Mouse (Mus musculus) embryo, embryonic 11 days (tissue): ENCODE results near the gene Ikzf4.
"Not testable (repeated sequence)": the region's sequence is repeated elsewhere in the genome, so short reads cannot be mapped to it uniquely, and the experiment has no call there.

Experiments used
- DNase-seq: peaks from one replicate; pipeline ENCODE4 v3.0.0-alpha.2; 2015

Ikzf4 gene

GRCm38 (mm10) chr10:128639999-128640398 lies 5.8 kb downstream of the Ikzf4 start:
- no peak for DNase-seq

DNA sequence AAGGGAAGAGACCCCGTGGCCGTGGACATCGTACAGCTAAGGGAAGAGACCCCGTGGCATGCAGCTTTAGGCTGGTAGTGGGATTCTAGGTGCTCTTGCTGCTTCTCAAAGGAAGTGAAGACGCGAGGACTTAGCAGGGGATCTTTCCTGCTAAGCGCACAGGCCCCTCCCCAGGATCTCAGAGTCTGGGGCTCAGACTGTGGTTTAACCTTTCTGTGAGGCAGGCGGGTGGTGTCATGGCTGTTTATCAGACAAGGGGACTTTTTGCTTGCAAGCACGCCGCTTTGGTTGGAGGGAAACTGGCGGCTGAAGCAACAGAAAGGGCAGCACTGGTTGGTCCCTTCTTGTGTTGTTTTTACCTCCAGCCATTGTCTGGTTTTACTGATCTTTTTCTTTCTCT lies 8.8 kb downstream of the Ikzf4 start:
- peak; percentile 46 for DNase-seq

DNA sequence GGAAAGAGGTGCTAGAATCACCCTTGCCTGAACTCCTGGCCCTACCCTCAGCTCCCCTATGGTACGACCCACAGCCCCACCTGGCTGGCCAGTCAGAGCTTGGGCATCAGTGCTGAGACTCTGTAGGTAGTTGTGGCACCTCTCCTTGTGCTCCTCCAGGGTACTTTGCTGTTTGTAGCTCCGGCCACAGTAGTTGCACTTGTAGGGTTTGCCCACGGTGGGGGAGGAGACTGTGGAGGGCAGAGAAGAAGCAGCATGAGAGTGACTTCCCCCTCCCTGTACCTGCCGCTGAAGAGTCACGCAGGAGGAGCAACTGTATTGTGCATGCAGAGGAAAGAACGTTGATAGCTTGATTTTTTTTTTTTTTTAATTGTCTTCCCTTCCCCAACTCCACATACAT lies 9.2 kb downstream of the Ikzf4 start:
- no peak for DNase-seq

- no peak for DNase-seq
Measured at GRCm38 (mm10) chr10:128635697-128636096, 10.1 kb downstream of the Ikzf4 start.

- DNase-seq = no peak
Measured at GRCm38 (mm10) chr10:128631571-128631970, 14.2 kb downstream of the Ikzf4 start.

- not testable (repeated sequence) for DNase-seq
Measured at GRCm38 (mm10) chr10:128630306-128630705, 15.5 kb downstream of the Ikzf4 start.

- DNase-seq = no peak
Measured at GRCm38 (mm10) chr10:128629746-128630145, 16.0 kb downstream of the Ikzf4 start.

GRCm38 (mm10) chr10:128627398-128628317 lies 18.1 kb downstream of the Ikzf4 start:
- no peak for DNase-seq

DNA sequence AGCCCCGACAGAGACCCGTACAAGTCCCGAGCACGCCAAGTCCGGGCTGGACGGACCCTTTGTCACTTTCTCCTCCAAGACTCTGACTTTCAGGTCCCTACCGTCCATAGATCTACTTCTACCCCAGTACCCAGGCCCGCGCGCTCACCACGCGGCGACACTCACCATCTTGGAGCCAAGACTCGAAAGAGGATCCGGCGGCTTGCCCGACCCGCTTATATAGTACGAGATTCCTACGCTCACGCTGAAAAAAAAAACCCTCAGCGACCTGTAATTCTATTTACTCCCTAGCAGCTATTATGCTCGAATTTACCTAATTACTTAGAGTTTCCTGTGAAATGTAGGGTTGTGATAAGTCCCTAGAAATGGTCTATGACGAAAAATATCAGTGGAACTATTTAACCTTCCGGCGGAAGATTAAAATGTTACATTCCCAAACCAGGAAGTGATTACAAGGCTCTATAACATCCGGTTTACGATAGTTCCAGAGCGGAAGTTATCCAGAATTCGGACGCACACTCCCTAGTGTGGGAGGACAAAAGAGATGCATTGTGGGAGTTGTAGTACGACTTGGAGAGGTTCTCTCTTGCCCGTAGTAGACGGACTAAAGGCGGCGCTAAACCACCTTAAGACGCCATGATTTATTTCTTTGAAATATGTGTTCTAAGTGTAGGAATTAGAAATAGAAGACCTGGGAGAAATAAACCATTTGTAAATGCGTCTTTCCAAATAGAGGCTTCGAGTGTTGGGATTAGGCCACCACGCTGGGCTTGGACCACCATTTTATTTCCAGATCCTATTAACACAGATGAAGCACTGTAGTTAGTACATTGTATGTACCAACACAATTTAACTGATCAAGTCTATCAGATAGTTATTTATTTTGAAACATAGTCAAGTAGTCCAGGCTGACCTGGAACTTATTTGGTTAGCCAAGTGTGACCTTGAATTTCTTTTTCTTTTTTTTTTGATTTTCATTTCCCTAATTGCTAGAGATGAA lies 19.2 kb downstream of the Ikzf4 start, which contains the start of gene Rps26:
Gene Rps26 (minus strand): TSS at position 437 of the 1,000 bp plus-strand sequence.
- DNase-seq = peak; percentile 99

- DNase-seq = no peak
Measured at GRCm38 (mm10) chr10:128625287-128625894, 20.4 kb downstream of the Ikzf4 start.

DNA sequence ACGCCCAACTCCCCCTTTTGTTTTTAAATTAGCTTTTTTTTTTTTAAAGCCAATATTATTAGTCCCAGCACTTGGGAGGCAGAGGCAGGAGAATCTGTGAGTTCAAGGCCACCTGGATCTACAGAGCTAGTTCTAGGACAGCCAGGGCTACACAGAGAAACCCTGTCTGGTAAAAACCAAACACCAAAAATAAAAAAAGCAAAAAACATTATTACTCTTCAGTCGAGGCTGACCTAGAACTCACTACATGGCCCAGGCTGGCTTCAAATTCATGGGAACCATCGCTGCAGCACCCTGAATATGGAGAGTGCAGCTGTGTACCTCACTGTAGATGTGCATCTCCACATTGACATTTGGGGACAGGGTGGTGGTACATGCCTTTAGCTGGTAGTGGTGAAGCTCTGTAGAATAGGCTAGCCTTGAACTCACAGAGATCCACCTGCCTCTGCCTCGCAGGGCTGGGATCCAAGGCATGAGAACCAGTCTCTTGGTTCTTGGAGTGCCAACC lies 22.6 kb downstream of the Ikzf4 start:
- DNase-seq = not testable (repeated sequence)

DNA sequence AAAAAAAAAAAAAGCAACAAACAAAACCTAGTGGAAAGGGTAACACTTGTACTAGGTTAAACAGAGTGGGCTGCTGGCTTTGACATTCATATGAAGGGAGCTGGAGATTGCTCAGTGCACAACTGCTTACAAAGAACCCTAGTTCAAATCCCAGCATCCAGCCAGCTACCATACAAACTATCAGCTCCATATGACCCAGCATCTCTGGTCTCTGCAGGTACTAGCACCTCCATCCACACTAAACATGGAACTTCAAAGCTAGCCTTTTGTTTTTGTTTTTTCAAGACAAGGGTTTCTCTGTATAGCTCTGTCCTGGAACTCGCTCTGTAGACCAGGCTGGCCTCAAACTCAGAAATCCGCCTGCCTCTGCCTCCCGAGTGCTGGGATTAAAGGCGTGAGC lies 23.1 kb downstream of the Ikzf4 start:
- no peak for DNase-seq

GRCm38 (mm10) chr10:128621986-128622520 lies 23.7 kb downstream of the Ikzf4 start:
- no peak for DNase-seq

- no peak for DNase-seq
Measured at GRCm38 (mm10) chr10:128620241-128620640, 25.6 kb downstream of the Ikzf4 start.

GRCm38 (mm10) chr10:128619148-128619547 lies 26.6 kb downstream of the Ikzf4 start:
- not testable (repeated sequence) for DNase-seq

- no peak for DNase-seq
Measured at GRCm38 (mm10) chr10:128618570-128618969, 27.2 kb downstream of the Ikzf4 start.

DNA sequence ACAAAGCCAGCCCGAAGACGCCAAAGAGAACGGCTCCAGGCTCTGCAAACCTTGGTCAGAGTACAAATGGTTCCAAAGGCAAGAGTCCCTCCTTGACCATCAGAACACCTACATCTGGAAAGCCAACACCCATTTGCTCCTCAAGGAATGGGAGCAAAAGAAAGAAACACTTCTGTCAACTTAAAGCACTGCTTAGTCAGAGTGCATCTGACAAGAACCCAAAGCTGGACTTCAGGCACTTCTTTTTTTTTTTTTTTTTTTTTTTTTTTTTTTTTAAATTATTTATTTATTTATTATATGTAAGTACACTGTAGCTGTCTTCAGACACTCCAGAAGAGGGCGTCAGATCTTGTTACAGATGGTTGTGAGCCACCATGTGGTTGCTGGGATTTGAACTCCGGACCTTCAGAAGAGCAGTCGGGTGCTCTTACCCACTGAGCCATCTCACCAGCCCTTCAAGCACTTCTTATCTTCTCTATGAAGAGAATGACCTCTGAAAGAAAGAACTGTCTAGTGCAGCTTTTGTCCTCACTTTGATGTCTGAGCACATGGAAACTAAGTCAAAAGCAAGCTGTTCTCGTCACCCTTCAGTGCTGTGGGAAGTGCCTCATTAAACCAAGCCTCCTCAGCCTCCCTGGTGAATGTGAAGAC lies 29.9 kb downstream of the Ikzf4 start:
- not testable (repeated sequence) for DNase-seq

DNA sequence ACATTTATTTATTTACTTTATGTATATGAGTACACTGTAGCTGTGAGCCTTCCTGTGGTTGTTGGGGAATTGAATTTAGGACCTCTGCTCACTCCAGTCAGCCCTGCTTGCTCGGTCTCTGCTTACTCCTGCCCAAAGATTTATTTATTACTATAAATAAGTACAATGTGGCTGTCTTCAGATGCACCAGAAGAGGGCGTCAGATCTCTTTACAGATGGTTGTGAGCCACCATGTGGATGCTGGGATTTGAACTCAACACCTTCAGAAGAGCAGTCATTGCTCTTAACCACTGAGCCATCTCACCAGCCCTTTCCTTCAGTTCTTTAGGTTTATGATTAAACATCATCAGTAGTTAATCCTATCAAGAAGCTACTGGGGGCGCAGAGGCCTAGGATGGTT lies 30.9 kb downstream of the Ikzf4 start:
- no peak for DNase-seq

- DNase-seq = not testable (repeated sequence)
Measured at GRCm38 (mm10) chr10:128613820-128614219, 32.0 kb downstream of the Ikzf4 start.

DNA sequence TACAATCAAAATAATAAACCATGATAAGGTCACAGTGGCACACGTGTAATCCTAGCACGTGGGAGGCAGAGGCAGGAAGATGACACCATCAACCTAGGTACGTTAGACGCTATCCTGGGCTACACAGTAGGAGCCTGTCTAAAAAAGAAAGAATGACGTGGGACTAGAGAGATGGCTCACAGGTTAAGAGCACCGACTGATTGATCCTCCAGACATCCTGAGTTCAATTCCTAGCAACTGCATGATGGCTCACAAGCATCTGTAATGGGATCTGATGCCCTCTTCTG lies 32.7 kb downstream of the Ikzf4 start:
- DNase-seq = no peak

- DNase-seq = peak; percentile 86
Measured at GRCm38 (mm10) chr10:128612433-128613153, 33.2 kb downstream of the Ikzf4 start.
